Mouse (Mus musculus) adrenal gland, postnatal 36 days (tissue): Measurements from ENCODE around the gene Snrk. TPM values are rescaled to one million over a fixed set of nuclear protein-coding genes. Genes with fewer than 3 reads are reported as not detected.
A peak's percentile ranks its signal among the peaks of the same experiment; 100 is the strongest.

ENCODE experiments used
- DNase-seq, 2 experiments: peaks; one replicate each; pipeline ENCODE4 v3.0.0; 2021; ENCODE audit warnings: mixed read lengths in 1 of 2
- total RNA-seq, 2 experiments: library from RNA; stranded (reverse); gene quantifications; 2 replicates each; pipeline ENCODE4 v1.2.3; 2021

The Snrk gene
- total RNA-seq, 2 experiments from 2014 or later: 171 to 190 TPM

DNA sequence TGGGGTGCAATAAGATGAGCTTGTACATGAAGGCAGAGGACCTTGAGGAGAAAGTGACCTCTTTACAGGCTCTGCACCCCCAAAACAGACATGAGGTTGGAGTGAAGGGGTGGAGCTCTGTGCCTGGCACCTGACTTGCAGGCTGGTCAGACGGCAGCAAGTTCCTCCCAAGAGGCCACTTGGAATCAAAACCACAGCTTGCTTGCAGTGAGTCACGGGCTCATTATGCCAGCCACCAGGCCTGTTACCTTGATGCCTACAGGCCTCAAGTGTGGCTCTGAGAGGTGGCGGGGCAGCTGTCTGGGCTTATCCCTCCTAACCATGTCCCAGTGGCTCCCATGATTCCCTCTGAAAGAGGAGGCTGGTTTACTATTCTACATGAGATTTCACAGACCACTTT lies 63.0 kb downstream of the Snrk start:
- DNase-seq: peak in 1 of 2 experiments; percentile 48

DNA sequence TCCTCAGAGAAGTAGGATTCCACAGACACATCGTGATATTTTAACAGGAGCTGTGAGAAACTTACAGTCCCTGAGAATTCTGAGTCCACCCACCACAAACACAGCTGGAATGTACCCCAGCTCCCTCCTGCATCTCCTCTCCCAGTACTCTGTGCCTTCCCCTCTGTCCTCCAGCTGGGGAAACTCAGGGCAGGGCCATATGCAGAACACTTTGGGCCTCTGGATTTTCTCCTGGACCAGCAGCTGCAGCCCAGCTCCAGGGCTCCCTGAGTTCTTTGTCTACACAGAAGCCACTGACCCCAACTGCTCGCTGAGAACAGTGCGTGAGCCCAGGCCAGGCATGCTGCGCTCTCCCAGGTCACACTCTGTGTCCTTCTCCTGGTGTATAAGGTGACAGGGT lies 66.0 kb downstream of the Snrk start:
- no peak for DNase-seq

DNA sequence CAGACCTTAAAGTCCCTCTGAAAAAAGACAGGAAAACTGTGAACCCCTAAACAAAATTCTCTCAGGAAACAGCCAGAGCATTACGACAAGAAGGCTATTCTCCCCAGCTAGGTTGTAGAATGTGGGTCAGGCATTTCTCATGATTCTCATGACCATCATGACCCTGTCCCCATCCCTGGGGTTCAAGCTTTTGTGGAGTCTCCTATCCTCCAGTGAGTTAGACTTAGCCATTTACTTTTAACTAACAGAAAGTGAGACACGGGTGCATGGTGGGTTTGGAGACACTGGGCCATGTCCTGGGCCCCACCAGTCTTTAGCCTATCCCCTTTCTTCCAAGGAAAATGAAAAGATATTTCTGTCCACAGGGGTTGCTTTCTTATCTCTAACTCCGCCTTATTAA lies 67.3 kb downstream of the Snrk start:
- no peak for DNase-seq

DNA sequence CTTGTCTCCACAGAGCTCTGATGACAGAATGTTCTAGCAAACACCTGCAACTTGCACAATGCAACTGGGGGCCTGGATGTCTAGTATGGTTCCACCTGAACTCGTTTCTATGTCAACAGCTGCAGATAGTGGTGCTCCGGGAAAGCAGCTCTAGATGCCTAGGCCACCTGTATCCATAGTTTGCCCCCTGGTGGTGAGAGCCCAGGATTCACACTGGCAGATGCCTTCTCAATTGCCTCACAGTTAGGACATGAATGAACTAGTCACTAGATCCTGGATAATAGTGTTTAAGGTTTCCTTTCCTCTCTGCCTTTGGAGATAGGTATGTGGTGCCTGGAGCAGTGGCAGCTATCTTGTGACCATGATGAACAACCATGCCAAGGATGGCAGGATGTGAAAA lies 68.0 kb downstream of the Snrk start:
- DNase-seq: peak; percentile 90 to 91

DNA sequence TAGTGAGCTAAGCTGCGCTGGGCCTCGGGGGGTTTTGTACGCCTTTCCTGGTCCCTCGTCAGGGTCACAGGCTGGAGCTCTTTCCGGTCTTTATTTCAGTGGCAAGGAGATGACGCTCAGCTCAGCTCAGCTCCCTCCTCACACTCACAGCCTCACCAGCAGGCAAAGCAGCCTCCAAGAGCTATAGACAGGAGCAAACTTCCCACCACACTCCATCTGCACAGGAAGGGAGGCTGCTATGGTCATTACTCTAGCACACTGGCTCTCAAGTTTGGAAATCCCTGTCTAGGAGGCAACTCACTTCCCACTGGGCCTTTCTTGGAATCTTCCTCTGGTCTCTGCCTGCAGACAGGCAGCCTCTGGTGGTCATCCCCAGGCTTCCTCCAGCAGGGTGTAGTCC lies 68.9 kb downstream of the Snrk start:
- DNase-seq: no peak

DNA sequence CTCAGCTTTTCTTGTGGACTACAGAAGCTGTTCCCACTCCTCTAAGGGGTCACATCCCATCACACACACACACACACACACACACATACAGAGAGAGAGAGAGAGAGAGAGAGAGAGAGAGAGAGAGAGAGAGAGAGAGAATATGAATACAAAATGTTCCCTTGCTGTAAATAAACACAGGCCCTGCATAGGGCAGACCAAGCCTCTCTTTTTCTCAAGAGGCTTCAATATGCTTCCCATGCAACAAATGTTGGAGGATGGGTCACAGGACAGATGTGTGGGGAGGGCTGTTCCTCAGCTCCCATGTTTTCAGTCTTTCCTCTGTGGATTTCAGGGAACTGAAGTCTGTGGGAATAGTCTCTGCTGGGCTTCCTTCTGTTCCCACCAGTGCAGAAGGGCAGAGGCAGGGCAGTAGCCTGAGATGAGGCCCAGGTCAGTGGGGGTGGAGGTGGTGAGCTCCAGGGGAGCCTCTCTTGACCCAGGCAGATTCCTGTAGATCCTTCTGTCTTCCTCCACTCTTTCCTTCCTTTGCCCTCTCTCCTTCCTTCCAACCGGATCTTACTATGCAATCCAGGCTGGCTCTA lies 69.7 kb downstream of the Snrk start:
- DNase-seq: no peak

DNA sequence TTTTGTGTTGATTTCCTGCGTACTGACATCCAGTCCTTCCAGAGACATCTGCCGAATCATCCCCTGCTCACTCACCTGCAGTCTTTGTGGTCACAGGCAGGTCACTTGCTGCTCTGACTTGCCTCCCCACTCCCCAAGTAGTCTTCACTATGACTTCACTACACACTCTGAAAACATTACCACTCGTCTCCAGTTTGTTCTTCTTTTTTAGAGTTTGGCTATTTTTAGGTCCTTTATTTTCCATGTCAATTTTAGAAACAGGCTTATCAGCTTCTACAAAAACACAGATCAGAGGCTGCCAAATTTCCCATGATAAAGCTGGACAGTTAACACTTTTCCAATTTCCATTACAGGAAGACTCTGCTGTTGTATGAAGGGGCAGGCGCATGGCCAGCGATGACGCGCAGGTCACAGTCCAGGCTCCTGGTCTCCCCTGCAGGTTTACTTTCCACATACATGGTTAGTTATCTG lies 70.4 kb downstream of the Snrk start:
- peak in 1 of 2 experiments; percentile 28 for DNase-seq

- no peak for DNase-seq
These were observed 71.7 kb downstream of the Snrk start for GRCm38 (mm10) chr9:122188724-122189123.

DNA sequence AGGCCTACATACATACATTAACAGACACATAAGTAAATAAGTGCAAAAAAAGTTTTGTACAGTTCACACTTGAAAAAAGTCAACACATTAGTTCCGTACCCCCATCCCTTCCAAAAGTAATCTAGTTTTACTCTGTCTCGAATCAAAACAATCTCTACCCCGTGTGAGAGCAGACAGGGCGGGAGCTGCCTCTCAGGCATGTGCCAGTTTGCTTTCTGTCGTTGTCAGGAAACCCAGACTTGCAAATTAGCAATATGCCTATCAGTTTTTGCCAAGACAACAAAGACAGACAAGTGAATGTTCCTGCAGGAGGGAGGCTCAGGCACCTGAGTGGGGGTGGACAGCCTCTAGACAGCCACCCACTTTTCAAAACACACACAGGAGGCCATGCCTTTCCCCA lies 76.3 kb downstream of the Snrk start:
- no peak for DNase-seq

GRCm38 (mm10) chr9:122193823-122194222 lies 76.8 kb downstream of the Snrk start:
- no peak for DNase-seq

DNA sequence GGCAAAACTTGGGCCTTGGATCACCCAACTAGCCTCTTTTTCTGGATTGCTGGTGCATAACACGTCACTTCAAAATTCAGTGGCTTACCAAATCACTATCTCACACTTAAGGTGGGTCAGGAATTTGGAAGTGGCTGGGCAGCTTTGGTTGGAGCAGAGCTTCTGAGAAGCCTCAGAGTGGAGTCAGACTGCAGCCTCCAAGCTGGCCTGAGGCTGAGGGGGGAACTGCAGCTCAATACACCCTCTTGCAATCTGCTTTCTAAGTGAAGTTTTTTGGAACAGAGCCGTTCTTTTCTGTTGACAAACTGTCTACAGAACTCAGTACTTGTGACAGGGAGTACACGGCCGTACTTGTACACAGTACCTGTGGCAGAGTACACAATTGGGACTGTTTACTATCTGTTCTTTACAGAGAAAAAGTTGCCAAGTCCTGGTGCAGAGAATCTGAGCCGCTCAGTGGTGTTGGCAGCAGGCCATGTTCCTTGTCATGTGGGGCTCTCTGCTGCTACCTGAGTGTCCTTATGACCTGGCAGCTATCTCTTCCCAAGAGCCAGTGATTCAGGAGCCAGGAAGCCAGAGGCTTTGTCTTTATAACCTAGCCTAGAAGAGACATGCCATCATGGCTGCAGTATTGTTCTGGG lies 78.1 kb downstream of the Snrk start:
- DNase-seq: peak; percentile 50 to 74

GRCm38 (mm10) chr9:122197021-122197420 lies 80.0 kb downstream of the Snrk start:
- DNase-seq: no peak

DNA sequence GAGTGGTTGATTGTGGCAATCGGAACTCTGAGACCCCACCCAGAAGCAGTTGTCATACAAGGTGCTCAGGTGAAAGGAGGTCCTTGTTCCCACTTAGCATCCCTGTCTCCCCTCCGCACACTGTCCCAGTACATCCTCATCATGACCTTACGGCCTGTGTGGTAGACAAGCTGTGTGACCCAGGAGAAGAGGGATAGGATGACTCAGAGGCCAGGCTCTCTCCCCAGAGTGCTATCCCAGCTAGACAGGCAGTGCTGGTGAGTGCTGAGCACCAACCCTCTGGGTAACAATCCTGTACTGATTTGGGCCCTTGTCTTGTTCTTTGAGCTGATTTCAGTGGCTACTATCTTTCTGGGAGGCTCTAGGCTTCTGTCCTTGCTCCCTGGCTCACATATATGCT lies 81.6 kb downstream of the Snrk start:
- peak; percentile 24 to 46 for DNase-seq

DNA sequence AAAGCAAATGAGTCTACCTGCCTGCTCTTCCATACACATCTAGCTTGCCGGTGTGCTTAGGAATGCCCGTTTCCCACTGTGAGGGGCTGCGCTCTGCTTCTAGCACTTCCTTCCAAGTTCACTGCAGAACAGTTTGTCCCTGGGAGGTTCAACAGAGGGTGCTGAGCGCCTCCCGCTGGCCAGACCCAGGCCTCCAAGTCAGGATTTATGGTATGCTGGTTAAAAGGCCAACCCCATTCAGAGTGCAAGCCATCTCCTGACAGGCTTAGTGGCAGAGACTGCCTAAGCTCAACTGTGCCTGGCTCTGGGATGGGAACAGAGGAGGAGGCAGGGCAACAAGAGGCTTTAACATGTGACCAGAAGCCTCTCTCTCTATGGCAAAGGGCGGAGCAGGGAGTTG lies 82.2 kb downstream of the Snrk start:
- DNase-seq: peak; percentile 77 to 87

DNA sequence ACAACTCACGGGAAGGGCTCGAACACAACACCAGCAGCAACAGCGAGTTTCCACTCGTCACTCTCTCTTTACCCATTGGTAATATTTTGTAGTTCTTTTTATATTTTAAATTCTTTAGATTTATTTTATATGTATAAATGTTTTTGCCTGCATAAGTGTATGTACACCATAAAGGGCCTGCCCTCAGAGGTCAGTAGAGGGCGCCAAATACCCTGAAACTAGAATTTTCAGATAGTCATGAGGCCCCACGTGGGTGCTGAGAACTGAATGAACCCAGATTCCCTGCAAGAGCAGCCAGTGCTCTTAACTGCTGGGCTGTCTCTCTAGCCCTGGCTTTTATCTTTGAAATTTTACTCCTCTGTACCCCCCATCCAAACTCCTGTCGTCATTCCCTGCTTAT lies 87.4 kb downstream of the Snrk start:
- DNase-seq: no peak

GRCm38 (mm10) chr9:122205543-122206200 lies 88.6 kb downstream of the Snrk start:
- peak; percentile 48 to 62 for DNase-seq

GRCm38 (mm10) chr9:122208311-122208710 lies 91.2 kb downstream of the Snrk start:
- DNase-seq: no peak

- no peak for DNase-seq
These were observed 98.1 kb downstream of the Snrk start for GRCm38 (mm10) chr9:122215118-122215517.

DNA sequence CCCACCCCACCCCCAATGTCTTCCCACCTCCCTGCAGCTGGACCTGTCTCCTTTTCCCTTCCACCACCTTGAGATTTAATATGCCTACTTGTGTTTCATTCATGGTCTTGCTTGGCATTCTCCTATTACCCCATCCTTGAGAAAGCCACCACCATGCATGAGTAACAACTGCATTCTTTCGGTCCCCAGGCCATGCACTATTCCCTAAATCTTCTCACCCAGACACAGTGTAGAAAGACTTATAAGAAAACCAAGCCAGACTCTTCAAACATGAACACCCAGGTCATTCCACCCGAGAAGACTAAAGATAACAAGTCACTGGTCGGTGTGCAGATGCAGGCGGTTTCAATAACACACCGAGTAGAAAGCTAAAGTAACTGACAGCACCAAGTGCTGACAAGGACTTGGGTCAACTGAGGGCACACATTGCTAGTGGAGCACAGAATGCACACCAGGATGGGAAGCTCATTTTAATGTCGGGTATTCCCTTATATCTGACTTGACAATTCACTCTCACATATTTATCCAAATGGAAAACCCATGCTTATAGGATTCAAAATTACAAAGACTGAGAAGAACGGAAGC lies 100.0 kb downstream of the Snrk start:
- no peak for DNase-seq
